Mouse (Mus musculus): ENCODE measurements around the gene Gm128. TPM values are rescaled to one million over a fixed set of nuclear protein-coding genes. Genes with fewer than 3 reads are reported as not detected.

Gene Gm128
- polyA plus RNA-seq, 1 experiment from 2014 or later = 0.13 TPM

- 98% methylated on average over 3 of the region's 3 CpGs for WGBS
- no peak for ATAC-seq (ENCODE audit: low FRiP score)
Measured at GRCm38 (mm10) chr3:95266052-95266451, 24.7 kb upstream of the Gm128 start.

GRCm38 (mm10) chr3:95264724-95265123, 23.3 kb upstream of the Gm128 start:
- no peak overlapping the region; the same call in 1 of the 2 replicates for H3K9ac ChIP-seq (replicated peaks)
- no peak overlapping the region for H3K4me2 ChIP-seq
- no peak overlapping the region for H3K27ac ChIP-seq (replicated peaks)
- no peaks in the 10 kb centered on the region for H3K9me3 ChIP-seq (replicated peaks)
- WGBS = 48% methylated on average over 1 of the region's 1 CpGs
- H3K4me1 ChIP-seq = no peaks in the 10 kb centered on the region
- no peak for ATAC-seq (ENCODE audit: low FRiP score)
- H3K4me3 ChIP-seq (replicated peaks) = no peak overlapping the region
- H3K36me3 ChIP-seq = peaks cover 74% of the 10 kb centered on the region
- no peaks in the 10 kb centered on the region for H3K27me3 ChIP-seq (replicated peaks)

More at GRCm38 (mm10) chr3:95266052-95266451, 24.7 kb upstream of the Gm128 start:
- no peak overlapping the region for H3K4me2 ChIP-seq
- H3K9me3 ChIP-seq (replicated peaks) = no peaks in the 10 kb centered on the region
- no peak overlapping the region for H3K27ac ChIP-seq (replicated peaks)
- no peaks in the 10 kb centered on the region for H3K27me3 ChIP-seq (replicated peaks)
- no peak overlapping the region for H3K9ac ChIP-seq (replicated peaks)
- peaks cover 63% of the 10 kb centered on the region for H3K36me3 ChIP-seq
- no peaks in the 10 kb centered on the region for H3K4me1 ChIP-seq
- no peak overlapping the region for H3K4me3 ChIP-seq (replicated peaks)

- no peaks in the 10 kb centered on the region for H3K9me3 ChIP-seq (replicated peaks)
- no peaks in the 10 kb centered on the region for H3K27me3 ChIP-seq (replicated peaks)
- no peak overlapping the region for H3K9ac ChIP-seq (replicated peaks)
- H3K27ac ChIP-seq (replicated peaks) = no peak overlapping the region
- H3K4me1 ChIP-seq = no peaks in the 10 kb centered on the region
- no peak for ATAC-seq (ENCODE audit: low FRiP score)
- no peak overlapping the region for H3K4me2 ChIP-seq
- 55% methylated on average over 11 of the region's 11 CpGs for WGBS
- H3K4me3 ChIP-seq (replicated peaks) = no peak overlapping the region
- H3K36me3 ChIP-seq = peaks cover 83% of the 10 kb centered on the region
Measured at GRCm38 (mm10) chr3:95263089-95263739, 21.8 kb upstream of the Gm128 start.

GRCm38 (mm10) chr3:95261975-95262374, 20.6 kb upstream of the Gm128 start:
- Histone ChIP-seq H3K9me3 (replicated peaks) (no peaks in the 10 kb centered on the region), H3K27ac (replicated peaks) (no peak overlapping the region), H3K4me3 (replicated peaks) (no peak overlapping the region), H3K4me1 (no peaks in the 10 kb centered on the region), H3K4me2 (no peak overlapping the region), H3K9ac (replicated peaks) (no peak overlapping the region), H3K36me3 (peaks cover 84% of the 10 kb centered on the region), H3K27me3 (replicated peaks) (no peaks in the 10 kb centered on the region)
- 97% methylated on average over 4 of the region's 4 CpGs for WGBS
- ATAC-seq (ENCODE audit: low FRiP score) = no peak

GRCm38 (mm10) chr3:95256931-95257330, 15.5 kb upstream of the Gm128 start:
- H3K9me3 ChIP-seq (replicated peaks) = no peaks in the 10 kb centered on the region
- H3K36me3 ChIP-seq = peaks cover 81% of the 10 kb centered on the region
- ATAC-seq (ENCODE audit: low FRiP score) = no peak
- no peak overlapping the region for H3K4me3 ChIP-seq (replicated peaks)
- no peaks in the 10 kb centered on the region for H3K27me3 ChIP-seq (replicated peaks)
- 78% methylated on average over 5 of the region's 5 CpGs for WGBS
- H3K9ac ChIP-seq (replicated peaks) = no peak overlapping the region
- H3K4me1 ChIP-seq = no peaks in the 10 kb centered on the region
- H3K4me2 ChIP-seq = no peak overlapping the region
- H3K27ac ChIP-seq (replicated peaks) = no peak overlapping the region

- Histone ChIP-seq H3K27ac (replicated peaks) (no peak within 1 kb of the TSS), H3K27me3 (replicated peaks) (no peaks in the 10 kb centered on the region), H3K4me2 (no peak within 1 kb of the TSS), H3K9ac (replicated peaks) (no peak within 1 kb of the TSS), H3K9me3 (replicated peaks) (no peaks in the 10 kb centered on the region), H3K4me1 (no peaks in the 10 kb centered on the region), H3K36me3 (peaks cover 25% of the 10 kb centered on the region), H3K4me3 (replicated peaks) (no peak within 1 kb of the TSS)
- WGBS = 56% methylated on average over 7 of the region's 7 CpGs
- no peak for ATAC-seq (ENCODE audit: low FRiP score)
Measured at GRCm38 (mm10) chr3:95250783-95251424, 9.5 kb upstream of the Gm128 start, which contains the start of gene Bnipl. TSS of gene Bnipl (minus strand) at chr3:95251193.

GRCm38 (mm10) chr3:95250361-95250760, 9.0 kb upstream of the Gm128 start:
- ATAC-seq (ENCODE audit: low FRiP score) = no peak
- Histone ChIP-seq H3K9me3 (replicated peaks) (no peaks in the 10 kb centered on the region), H3K4me3 (replicated peaks) (no peak overlapping the region), H3K4me2 (no peak overlapping the region), H3K9ac (replicated peaks) (no peak overlapping the region), H3K27ac (replicated peaks) (no peak overlapping the region), H3K27me3 (replicated peaks) (no peaks in the 10 kb centered on the region), H3K36me3 (peaks cover 25% of the 10 kb centered on the region), H3K4me1 (no peaks in the 10 kb centered on the region)
- 86% methylated on average over 5 of the region's 5 CpGs for WGBS

- H3K27me3 ChIP-seq (replicated peaks) = no peaks in the 10 kb centered on the region
- H3K36me3 ChIP-seq = peaks cover 21% of the 10 kb centered on the region
- H3K4me2 ChIP-seq = no peak overlapping the region
- H3K9me3 ChIP-seq (replicated peaks) = no peaks in the 10 kb centered on the region
- no peak overlapping the region for H3K27ac ChIP-seq (replicated peaks)
- no peaks in the 10 kb centered on the region for H3K4me1 ChIP-seq
- no peak overlapping the region for H3K4me3 ChIP-seq (replicated peaks)
- 76% methylated on average over 1 of the region's 1 CpGs for WGBS
- H3K9ac ChIP-seq (replicated peaks) = no peak overlapping the region
- ATAC-seq (ENCODE audit: low FRiP score) = no peak
Measured at GRCm38 (mm10) chr3:95247660-95248336, 6.4 kb upstream of the Gm128 start.

GRCm38 (mm10) chr3:95246465-95247231, 5.2 kb upstream of the Gm128 start:
- no peaks in the 10 kb centered on the region for H3K4me1 ChIP-seq
- 80% methylated on average over 5 of the region's 5 CpGs for WGBS

GRCm38 (mm10) chr3:95243086-95243485, 1.7 kb upstream of the Gm128 start:
- H3K27ac ChIP-seq (replicated peaks) = no peak overlapping the region
- no peak overlapping the region for H3K9ac ChIP-seq (replicated peaks)
- no peak overlapping the region for H3K4me3 ChIP-seq (replicated peaks)
- WGBS = 81% methylated on average over 2 of the region's 2 CpGs
- ATAC-seq (ENCODE audit: low FRiP score) = no peak
- no peaks in the 10 kb centered on the region for H3K4me1 ChIP-seq
- no peak overlapping the region for H3K4me2 ChIP-seq
- peaks cover 27% of the 10 kb centered on the region for H3K36me3 ChIP-seq
- H3K9me3 ChIP-seq (replicated peaks) = no peaks in the 10 kb centered on the region
- H3K27me3 ChIP-seq (replicated peaks) = no peaks in the 10 kb centered on the region

More at GRCm38 (mm10) chr3:95246465-95247231, 5.2 kb upstream of the Gm128 start:
- H3K9me3 ChIP-seq (replicated peaks) = no peaks in the 10 kb centered on the region
- H3K36me3 ChIP-seq = peaks cover 20% of the 10 kb centered on the region
- H3K4me3 ChIP-seq (replicated peaks) = no peak overlapping the region
- no peak; the same call in 1 of the 2 replicates for ATAC-seq (ENCODE audit: low FRiP score)
- no peaks in the 10 kb centered on the region for H3K27me3 ChIP-seq (replicated peaks)
- H3K4me2 ChIP-seq = no peak overlapping the region
- no peak overlapping the region for H3K9ac ChIP-seq (replicated peaks)
- no peak overlapping the region for H3K27ac ChIP-seq (replicated peaks)

GRCm38 (mm10) chr3:95240900-95241299, 498 bp downstream of the Gm128 start:
- 34% methylated on average over 17 of the region's 17 CpGs for WGBS
- Histone ChIP-seq H3K9me3 (replicated peaks) (no peaks in the 10 kb centered on the region), H3K27ac (replicated peaks) (no peak overlapping the region), H3K36me3 (peaks cover 47% of the 10 kb centered on the region), H3K4me1 (no peaks in the 10 kb centered on the region), H3K27me3 (replicated peaks) (no peaks in the 10 kb centered on the region), H3K4me3 (replicated peaks) (no peak overlapping the region), H3K4me2 (peak overlapping the region; percentile 16), H3K9ac (replicated peaks) (no peak overlapping the region)
- ATAC-seq (ENCODE audit: low FRiP score) = no peak

All from neural tube, embryonic 15.5 days (tissue).